Mouse (Mus musculus) layer of hippocampus, postnatal 14 days (tissue): ENCODE data around the gene Fam162b. TPM values are rescaled to one million over a fixed set of nuclear protein-coding genes. Genes with fewer than 3 reads are reported as not detected.

Experiments
- DNase-seq, 2 experiments: peaks; one replicate each; pipeline ENCODE4 v3.0.0; 2021 to 2022; ENCODE audit warnings: low spot score in 2 of 2, mixed read lengths in 1 of 2
- long read RNA-seq, 2 experiments: library from polyadenylated mRNA; stranded (forward); transcript quantifications; one replicate each; pipeline ENCODE4 v2.0.0; 2021
- total RNA-seq, 2 experiments: library from RNA; stranded (reverse); gene quantifications; 2 replicates each; pipeline ENCODE4 v1.2.3; 2021

The Fam162b gene
- not detected for total RNA-seq
- long read RNA-seq, experiment 1 = 0 reads
- long read RNA-seq, experiment 2, partial matches to known transcripts = 0 of 1 reads
- long read RNA-seq, experiment 2, other reads (novel, unspliced or antisense) = 0 of 1 reads

DNA sequence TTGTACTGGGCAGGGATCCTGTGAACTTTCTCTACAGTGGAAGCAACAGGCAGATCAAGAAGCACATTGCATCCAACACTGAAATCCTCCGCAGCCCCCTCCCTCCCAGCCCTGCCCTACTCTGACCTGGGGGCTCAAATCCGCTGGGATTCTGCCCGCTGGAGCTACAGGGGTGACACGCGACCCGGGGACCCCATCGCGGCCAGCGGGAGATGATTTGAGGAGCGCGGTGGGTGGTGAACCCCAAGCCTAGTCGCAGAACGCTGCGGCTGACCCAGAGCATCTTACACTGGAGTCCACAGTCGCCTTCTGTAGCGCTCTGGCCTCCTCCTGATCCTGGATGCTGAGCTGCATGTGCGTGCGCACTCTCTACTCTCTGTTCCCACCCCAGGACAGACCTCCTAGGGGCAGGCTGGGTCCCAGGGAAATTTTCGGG lies at the start of gene Fam162b:
TSS of gene Fam162b (minus strand) at position 379 of the 436 bp plus-strand sequence.
- DNase-seq = no peak

DNA sequence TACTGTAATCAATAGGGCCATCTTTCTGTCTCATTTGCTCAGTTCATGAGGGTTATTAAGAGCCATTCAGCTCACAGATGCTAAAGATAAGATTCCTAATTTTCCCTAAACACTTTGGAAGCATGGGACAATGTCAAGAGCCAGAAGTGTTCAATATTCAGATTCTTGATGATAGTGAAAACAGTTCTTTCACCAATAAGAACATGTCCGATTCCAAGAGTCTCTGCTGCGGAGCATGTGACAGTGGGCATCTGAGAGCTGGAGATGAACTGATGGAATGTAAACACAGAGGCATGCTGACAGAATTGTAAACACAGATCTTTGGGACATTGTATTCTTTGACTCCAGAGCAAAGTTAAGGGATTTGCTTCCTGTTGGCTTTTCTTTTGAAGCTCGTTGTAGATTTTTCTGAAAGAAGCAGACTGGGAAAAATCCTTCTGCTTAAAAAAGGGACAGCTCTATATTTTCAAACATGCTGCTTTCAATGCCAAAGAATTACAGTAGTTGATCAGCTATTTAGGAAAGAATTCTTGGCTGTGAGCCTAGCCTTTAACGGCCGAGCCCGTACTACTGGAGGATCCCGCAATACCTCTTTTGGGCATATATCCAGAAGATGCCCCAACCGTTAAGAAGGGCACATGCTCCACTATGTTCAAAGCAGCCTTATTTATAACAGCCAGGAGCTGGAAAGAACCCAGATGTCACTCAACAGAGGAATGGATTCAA lies 41.3 kb upstream of the Fam162b start, which contains the start of gene Gprc6a:
TSS of gene Gprc6a (minus strand) at position 51 of the 726 bp plus-strand sequence.
- DNase-seq = no peak

DNA sequence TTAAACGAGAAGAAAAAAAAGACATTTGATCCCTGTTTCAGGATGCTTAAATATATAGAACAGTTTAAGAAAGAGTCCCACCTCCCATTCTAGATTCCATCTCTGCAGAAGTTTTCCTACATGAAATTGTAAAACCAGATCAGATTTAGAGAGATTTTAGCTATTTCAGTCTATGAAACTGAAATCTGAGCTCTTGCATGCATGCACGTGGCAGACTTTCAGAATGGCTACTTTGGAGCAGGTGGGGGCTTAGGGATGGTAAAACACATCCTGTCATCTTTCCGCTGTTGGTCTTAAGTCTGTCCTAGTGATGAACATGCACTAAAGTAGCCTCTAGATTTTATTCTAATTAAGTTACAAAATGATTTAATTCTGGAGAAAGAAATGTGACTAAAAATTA lies 30.9 kb upstream of the Fam162b start:
- DNase-seq = no peak

DNA sequence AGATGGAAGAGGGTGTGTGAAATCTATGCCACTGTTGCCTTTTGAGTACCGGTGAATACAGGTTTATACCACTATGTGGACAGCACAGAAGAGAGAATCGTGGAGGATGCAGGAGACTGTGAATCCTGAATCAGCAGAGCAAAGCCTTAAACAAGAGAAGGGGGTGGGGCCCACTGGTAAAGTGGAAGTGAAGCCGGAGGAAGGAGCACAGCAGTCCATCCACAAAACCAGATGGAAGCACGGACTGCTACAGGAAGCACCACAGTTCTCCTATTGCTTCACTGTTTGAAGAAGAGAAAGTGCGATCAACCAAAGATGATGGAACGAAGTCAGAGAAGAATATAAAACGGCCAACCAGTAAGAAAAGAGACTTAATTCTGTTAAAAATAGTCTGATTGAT lies 29.8 kb upstream of the Fam162b start:
- DNase-seq = no peak

DNA sequence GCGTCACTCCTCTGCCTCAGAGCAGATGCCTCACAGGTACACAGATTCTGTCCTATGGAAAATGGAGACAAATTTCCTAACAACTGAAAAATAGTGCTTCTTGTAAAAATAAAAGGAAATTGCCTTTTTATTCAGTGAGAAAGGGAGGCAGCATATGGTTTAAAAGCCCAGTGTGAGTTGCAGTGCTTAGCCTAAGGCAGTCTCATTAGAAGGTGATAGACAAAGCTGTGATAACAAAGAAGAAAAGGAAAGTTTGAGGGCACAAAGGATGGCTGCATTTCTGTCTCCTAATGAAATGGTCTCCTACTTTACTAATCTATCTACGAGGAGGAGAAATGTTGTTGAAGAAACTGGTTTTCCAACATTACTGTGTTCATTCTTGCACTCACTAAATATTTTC lies 28.2 kb upstream of the Fam162b start:
- no peak for DNase-seq

DNA sequence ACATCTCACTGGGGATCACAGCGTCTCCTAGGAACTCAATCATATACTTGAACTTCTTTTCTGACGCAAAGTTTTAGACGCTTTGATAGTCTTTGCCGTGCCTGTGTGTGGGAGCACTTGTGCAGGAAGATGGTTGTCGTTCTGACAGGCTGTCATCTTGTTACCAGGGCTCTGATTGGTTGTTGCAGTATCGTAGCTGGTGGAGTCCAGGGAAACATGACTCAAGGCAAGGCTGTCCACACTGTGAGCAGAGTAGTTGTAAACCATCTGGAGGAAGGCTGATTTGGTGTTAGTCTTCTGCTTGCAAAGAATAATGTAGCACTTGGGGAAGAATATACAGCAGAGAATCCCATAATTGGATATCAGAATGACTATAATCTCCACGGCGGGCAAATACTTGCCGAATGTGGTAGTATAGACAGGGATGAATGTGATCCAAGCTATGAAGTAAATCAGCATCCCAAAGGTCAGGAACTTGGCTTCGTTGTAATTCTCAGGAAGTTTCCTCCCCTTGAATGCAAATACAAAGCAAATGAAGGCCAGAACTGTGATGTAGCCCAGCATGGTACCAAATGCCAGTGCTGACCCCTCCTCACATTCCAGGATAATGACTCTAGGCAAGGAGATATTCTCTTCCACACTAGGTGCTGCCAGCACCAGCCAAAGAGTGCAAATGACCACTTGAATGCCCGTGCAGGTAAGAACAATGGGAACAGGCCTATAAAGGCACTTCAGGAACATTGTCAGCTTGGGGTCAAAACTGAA lies 24.7 kb upstream of the Fam162b start:
- no peak for DNase-seq

DNA sequence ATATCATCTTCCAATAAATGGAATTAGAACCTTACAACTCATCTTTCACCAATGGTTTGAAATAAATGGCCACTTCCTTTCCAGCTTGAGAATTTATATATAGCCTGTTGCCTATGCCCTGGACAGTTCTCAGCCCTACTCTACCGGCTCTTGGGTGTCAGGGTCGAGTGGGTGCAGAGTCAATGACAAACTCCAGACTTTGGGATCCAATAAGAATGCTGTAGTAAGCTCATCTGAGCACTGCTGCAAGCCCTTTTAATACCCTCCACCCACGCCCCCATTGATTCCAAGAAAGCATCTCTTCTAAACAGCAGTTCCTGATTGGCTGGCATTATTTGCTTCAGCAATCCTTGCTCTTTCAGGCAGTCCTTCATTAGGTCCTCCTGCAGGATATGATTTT lies 23.1 kb upstream of the Fam162b start:
- DNase-seq = no peak

DNA sequence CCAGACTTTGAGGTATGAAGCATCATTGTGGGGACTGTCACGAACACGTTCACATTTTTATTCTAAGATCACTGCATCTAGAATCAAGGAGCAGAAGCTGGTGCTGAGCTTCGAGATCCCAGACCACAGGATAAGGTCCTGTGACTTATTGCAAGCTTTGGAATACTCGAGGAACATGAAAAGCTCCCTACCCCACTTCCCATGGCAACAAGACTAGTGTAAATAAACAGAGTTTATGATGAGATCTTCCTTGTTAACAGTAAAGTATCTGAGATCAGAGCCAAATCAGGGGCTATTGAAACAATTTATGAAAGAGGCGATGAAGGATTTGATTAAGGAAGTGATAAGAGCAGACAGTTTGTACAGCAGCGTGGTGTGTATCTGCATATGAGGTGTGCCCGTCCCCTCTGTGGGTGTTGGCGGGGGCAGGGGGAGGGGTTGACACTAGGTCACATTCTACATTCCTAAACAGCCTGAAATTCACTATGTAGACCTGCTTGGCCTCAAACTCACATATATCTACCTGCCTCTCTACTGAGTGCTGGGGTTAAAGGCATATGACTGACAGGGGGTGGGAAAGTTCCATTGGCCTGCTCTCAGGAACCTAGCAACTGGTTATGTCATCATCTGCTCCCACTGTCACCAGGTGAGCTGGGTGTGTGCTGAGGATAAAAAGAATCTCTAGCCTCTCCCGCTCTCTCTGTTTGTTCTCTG lies 21.8 kb upstream of the Fam162b start:
- no peak for DNase-seq

DNA sequence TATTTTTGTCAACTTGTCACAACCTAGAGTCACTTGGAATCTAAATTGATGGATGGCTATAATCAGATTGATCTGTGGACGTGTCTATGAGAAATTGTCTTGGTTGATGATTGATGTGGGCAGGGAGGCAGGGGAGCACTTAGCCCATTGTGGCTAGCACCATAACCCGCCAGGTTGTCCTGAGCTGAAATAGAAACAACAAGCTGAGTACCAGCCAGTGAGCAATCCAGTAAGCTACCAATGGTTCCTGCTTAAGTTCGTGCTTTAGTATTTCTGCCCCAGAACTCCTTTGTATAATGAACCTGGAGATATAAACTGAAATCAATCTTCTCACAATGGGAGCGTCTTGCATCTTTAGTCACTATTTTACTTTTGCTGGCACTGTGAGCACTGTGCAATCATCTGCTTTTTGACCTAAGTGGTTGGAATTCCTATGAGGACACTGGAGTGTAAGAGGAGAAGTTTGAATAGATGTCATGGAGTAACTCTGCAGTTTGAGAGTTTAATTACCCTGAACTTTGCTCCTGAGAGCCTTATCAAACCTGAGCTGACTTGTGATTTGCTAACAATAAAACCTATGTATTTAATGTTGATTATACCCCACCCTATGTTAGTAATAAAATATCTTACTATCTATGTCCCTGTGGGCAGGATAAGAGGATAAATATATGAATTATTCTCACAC lies 19.6 kb upstream of the Fam162b start:
- DNase-seq = no peak

DNA sequence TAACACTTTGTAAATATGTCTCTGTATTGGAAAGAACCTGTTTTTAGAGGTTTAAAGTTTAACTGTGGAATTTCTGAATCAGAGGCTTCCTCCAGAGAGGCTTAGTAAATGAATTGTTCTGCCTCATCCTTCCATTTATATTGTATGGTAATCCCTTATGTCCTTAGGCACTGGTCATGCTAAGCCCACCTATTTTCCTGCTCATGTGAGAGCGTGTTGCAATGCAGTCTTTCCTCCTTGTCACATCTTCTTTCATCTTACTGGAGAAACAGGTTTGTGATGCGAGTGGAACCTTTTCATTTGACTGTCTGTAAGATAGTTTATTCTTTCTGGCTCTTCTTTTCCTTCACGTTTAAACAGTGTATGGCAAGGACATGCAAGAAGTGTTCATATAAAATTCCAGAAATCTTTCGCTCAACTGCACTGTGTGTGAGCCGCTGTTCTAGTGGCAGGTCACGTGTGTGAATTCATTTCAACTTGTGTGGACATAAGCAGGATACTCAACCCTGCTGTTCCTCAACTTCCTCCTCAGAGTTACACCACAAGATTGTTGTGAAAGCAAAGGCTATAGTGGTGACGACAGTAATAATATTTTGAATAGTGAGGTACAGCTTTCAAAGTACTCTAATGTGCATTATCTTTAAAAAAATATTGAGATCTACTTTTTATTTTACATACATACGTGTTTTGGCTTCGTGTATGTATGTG lies 6.8 kb upstream of the Fam162b start:
- DNase-seq = no peak

DNA sequence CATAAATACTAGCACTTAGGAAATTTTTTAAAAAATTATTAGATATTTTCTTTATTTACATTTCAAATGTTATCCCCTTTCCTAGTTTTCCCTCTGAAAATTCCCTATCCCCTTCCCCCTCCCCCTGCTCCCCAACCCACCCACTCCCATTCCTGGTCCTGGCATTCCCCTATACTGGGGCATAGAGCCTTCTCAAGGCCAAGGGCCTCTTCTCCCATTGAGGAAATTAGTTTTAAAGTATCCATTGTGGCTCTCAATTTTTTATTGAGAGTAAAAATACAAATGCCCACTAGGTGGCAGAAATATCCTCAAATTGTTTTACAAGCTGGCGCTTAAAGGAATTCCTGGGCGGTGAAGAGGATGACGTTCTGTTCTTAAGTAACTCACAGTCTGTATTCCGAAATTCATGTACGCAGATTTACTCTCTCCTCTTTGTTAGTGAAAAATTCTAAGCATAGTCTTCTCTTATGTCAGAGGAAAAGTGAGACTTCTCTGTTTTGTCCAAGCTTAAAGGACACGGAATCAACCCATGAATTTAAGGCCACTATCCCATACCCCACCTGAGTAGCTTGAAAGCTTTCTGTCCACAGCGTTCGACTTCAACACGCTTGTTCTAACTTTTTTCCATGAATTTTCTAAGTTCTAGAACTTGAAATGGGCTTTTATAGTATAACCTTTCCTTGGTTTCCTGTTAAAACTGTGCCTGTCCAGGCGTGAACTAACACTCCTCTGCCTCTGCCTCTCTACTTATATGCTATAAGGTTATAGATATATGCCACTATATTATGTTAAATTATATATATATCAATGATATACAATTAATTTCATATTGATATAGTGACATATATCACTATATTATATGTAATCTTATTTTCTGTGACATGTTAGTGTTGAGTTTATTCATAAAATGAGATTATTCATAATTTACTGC lies 4.9 kb upstream of the Fam162b start:
- DNase-seq = peak in 1 of 2 experiments; percentile 42

DNA sequence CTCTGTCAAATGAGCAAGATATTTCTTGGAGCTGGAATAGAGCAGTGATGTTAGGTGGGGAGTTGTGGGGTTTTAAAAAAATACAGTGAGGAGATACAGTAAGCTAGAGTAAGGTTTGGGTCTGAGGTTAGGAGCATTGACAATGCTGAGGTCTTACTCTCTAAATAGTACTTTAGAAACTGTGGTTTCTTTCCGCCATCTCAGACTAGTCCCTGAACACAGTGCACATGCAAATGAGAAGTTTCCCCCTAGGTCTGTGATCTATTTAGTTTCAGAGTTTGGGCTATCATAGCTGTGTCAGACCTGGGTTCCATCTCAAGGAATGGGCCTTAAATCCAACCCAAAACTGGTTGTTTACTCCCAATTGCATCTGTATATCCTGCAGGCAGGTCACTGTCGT lies 1.3 kb upstream of the Fam162b start:
- DNase-seq = no peak

DNA sequence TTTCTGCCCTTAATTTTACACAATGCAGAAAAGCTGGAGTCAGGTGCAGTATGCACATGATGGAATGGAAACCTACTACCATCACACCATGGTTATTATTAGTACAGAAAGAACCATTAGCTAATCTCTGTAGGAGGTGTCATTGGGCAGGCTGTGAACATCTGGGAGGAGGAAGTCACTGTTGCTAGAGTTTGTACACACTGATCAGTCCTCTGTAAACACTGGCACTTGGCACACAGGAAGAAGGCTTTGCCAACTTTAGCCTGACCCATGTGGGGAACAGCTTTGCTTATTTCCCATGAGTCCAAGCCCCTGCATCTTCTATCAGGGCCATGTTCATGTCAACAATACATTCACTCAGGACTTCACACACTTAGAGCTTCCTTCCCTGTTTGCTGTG lies 5.4 kb downstream of the Fam162b start:
- DNase-seq = no peak

DNA sequence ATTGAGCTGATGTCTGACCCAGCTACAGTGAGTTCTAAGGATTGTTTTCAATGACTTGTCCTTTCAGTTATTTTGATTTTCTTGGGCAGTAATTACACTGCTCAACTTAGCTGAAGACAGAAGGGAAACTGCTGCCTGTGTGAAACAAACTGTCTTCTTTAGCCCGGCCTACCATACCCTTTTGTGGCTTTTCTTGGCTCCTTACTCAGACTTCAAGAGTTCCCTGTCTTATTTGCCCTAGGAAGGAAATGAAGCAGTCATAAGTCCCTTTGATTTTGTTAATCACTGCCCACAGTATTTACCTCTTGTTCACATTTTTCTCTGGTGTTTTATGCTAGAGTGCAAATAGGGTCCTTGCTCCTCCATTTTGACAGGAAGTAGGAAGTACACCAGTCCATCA lies 5.9 kb downstream of the Fam162b start:
- no peak for DNase-seq

DNA sequence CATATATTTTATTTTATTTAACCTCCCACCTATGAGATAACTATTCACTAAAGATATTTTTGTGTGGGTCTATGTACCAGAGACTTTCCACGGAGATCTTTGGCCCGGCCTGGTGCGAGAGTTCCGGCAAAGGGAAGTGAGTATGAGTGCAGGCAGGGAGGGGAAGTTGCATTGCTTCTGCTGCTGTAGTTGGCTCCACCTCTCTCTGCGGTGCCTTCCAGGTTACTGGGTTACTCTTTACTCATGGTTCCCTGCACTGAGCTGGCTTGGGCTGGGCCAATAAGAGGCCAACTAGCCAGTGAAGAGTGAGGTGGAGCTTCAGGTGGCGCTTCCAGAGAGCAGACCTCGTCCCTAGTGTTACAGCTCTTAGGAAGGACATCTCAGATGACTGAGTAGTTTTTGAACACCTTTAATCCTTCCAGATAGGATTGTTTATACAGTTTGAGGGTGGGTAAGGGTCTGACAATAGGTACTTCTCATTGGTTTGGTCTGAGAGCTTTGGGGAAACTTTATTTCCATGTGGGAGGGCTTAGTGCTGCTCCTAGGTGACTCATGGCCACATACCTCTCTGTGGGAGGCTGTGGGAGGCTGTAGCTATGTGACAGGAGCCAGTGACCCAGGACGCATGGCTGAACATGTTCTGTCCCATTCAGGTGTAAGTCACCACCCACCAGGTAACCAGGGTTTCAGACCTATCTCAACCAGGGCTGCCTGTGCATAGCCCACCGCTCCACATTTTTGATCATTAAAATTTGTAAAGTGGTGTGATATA lies 18.9 kb downstream of the Fam162b start:
- DNase-seq = no peak

DNA sequence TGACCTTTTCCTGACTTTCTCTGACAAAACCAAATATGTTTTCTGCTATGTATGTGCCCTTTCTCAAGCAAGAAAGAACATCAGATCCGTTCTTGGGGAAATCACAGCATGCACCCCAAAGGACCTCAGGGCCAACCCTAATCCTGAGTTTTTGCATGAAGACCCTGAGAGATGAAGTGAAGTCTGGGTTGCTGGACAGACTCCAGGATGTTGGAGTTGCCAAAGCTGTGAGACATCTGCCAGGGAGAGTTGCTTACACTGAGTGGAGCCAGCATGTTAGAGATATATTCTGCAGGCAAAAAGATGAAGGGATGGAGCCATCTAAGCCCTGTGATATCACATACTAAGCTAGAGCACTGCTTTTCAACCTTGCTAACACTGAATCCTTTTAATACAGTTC lies 34.3 kb downstream of the Fam162b start:
- no peak for DNase-seq

DNA sequence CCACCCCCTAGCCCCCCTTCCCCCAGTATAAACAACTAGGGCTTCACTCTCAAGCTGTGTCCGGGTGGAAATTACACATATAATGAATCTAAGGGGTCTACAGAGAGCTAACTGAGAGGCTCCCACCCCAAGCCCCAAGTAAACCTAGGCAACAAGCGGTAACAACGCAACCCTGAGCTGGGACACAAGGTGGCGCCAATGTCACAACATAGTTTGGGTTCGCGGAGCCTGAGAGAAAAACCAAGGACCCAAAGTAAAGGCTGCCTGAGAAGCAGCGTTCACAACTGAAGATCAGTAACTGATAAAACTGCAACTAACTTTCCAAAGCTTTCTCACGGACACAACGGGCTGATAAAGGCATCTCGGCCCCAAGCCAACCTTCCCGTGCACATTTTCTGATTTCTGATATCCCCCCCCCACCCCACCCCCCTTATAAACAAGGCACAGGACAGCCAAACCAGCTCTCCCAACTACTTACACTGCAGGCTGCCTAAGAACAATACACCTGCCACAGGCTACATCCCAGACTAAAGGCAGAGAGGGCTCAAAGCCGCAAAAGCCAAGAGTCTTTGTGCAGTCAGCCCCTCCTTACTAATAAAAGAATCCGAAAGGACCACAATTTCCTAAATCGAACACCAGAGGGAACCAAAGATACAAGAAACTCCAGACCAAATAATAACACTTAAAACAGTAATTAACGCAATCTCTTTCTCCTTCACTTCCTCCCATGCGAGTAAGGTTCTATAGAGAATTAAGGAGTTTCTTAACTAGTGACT lies 36.8 kb downstream of the Fam162b start:
- DNase-seq = peak; percentile 81 to 86
